Mouse (Mus musculus) intestine, postnatal 0 days (tissue): ENCODE measurements around the gene Rtl10. TPM values are rescaled to one million over a fixed set of nuclear protein-coding genes. Genes with fewer than 3 reads are reported as not detected.
"Not testable (repeated sequence)": the region's sequence is repeated elsewhere in the genome, so short reads cannot be mapped to it uniquely, and the experiment has no call there.

ENCODE experiments used
- ATAC-seq: fragments of 200-750 bp; cut with Nextera tagmentation; 2 replicates; pipeline ENCODE4 v1.8.0; 2017; ENCODE audit warnings: mild to moderate bottlenecking, moderate TSS enrichment, moderate library complexity
- H3K27ac ChIP-seq: fragments of 300-500 bp; sonication (generic); 2 replicates; pipeline ENCODE4 v1.5.1; 2014; ENCODE audit warnings: mild to moderate bottlenecking, low read depth, low read length, moderate library complexity
- H3K27me3 ChIP-seq: fragments of 300-500 bp; sonication (generic); replicated peaks from 2 replicates; pipeline ENCODE4 v1.6.1; 2014; ENCODE audit warnings: low read length, mixed read lengths; ENCODE audit not compliant: control insufficient read depth, insufficient read depth
- H3K36me3 ChIP-seq: fragments of 300-500 bp; sonication (generic); 2 replicates; pipeline ENCODE4 v1.6.1; 2014; ENCODE audit warnings: mild to moderate bottlenecking, moderate library complexity; ENCODE audit not compliant: control insufficient read depth, insufficient read depth
- H3K4me1 ChIP-seq: fragments of 300-500 bp; sonication (generic); replicated peaks from 2 replicates; pipeline ENCODE4 v1.6.1; 2014; ENCODE audit warnings: antibody characterized with exemption, low read length, mixed read lengths; ENCODE audit not compliant: control insufficient read depth, insufficient read depth
- H3K4me2 ChIP-seq: fragments of 300-500 bp; sonication (generic); replicated peaks from 2 replicates; pipeline ENCODE4 v1.6.1; 2014; ENCODE audit warnings: low read depth, mild to moderate bottlenecking, moderate library complexity
- H3K4me3 ChIP-seq: fragments of 300-500 bp; sonication (generic); 2 replicates; pipeline ENCODE4 v1.5.1; 2014; ENCODE audit warnings: low read depth, low read length
- H3K9ac ChIP-seq: fragments of 300-500 bp; sonication (generic); 2 replicates; pipeline ENCODE4 v1.6.1; 2014; ENCODE audit warnings: mild to moderate bottlenecking, low read depth, low read length
- H3K9me3 ChIP-seq: fragments of 300-500 bp; sonication (generic); 2 replicates; pipeline ENCODE4 v1.6.1; 2016; ENCODE audit warnings: mixed run types; ENCODE audit not compliant: control insufficient read depth
- CTCF ChIP-seq: sonication (generic); IDR thresholded peaks from 2 replicates; pipeline ENCODE4 v1.5.1; 2016; ENCODE audit warnings: low read depth, mild to moderate bottlenecking, control low read depth, antibody characterized with exemption, moderate library complexity
- WGBS: fragments of 180-500 bp; shearing (Covaris S2); extraction: QIAGEN DNeasy Blood & Tissue Kit; methylation state at CpG from one replicate; pipeline ENCODE4 v1.1.7; 2014; 5-methylcytosine and 5-hydroxymethylcytosine counted together
- polyA plus RNA-seq: library from polyadenylated mRNA; unstranded; fragments of >200 nt; fragmentation: Nextera tagmentation; extraction: Ambion mirVana; gene quantifications from 2 replicates; pipeline ENCODE4 v1.2.1, GENCODE M21; 2015

Rtl10 gene
- polyA plus RNA-seq, 1 experiment from 2014 or later, result 1.4 TPM

GRCm38 (mm10) chr16:18513508-18513907 lies 14.8 kb downstream of the Rtl10 start:
- no peak for ATAC-seq
- Histone ChIP-seq H3K4me3 (no peak overlapping the region), H3K36me3 (no peaks in the 10 kb centered on the region), H3K4me2 (no peak overlapping the region), H3K9ac (no peak overlapping the region), H3K27me3 (no peaks in the 10 kb centered on the region), H3K27ac (no peak overlapping the region), H3K9me3 (no peaks in the 10 kb centered on the region), H3K4me1 (no peaks in the 10 kb centered on the region)
- no peak for TF ChIP-seq CTCF
- WGBS, result 43% methylated on average over 6 of the region's 6 CpGs

DNA sequence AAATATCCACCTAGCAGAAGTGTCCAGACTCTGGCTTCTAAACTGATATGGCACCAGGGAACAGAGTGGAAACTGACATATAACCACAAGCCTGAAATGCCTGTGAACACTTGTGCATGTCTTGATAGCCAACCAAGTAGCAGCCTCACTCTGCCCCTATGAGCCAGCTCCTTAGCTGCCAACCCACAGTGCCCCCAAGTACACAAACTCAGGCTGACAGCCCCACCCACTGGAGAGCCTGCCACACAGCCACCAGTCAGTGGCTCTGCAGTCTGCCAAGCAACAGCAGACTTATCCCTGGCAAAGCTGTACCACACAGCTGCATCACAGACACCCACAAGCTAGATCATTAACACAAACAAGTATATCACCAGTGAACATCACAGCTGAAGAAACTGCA lies 19.4 kb downstream of the Rtl10 start:
- TF ChIP-seq CTCF, result peak; percentile 68
- no peak overlapping the region for H3K9ac ChIP-seq
- no peaks in the 10 kb centered on the region for H3K36me3 ChIP-seq
- H3K27me3 ChIP-seq, result no peaks in the 10 kb centered on the region
- peak; percentile 51; the same call in 1 of the 2 replicates for ATAC-seq
- no peak overlapping the region for H3K4me2 ChIP-seq
- no peak overlapping the region for H3K4me3 ChIP-seq
- no peaks in the 10 kb centered on the region for H3K4me1 ChIP-seq
- H3K27ac ChIP-seq, result no peak overlapping the region
- no peaks in the 10 kb centered on the region for H3K9me3 ChIP-seq

DNA sequence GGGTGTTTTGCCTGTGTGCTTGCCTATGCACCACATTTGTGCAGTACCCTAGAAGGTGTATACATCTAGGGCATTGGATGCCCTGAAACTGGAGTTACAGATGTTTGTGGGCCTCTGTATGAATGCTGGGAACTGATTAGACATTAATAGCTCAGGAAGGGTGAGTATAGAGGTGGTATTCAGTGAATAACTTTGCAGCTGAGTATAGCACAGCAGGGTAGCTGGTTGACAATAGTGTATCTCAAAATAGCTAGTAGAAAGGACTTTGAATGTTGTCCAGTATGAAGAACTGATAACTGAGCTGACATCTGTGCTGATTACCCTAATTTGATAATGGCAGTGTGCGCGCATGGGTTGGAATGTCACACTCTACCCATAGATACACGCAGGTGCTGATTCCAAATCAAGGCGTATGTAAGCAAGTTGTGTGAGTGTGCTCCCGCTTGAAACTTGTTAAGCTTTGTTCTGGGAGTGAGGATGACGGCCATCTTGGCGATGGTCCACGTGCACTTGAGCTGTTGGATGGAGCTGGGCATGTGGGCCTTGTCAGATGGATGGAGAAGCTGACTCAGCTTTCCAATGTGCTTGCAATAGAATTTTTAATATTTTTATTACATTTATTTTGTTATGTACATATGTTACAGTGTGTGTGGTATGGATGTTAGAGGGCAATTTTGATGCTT lies 25.0 kb downstream of the Rtl10 start:
- Histone ChIP-seq H3K9me3 (no peaks in the 10 kb centered on the region), H3K27ac (no peak overlapping the region), H3K4me1 (no peaks in the 10 kb centered on the region), H3K9ac (no peak overlapping the region), H3K27me3 (no peaks in the 10 kb centered on the region), H3K36me3 (no peaks in the 10 kb centered on the region), H3K4me2 (no peak overlapping the region), H3K4me3 (no peak overlapping the region)
- no peak for TF ChIP-seq CTCF
- ATAC-seq, result no peak
- 76% methylated on average over 8 of the region's 8 CpGs for WGBS

DNA sequence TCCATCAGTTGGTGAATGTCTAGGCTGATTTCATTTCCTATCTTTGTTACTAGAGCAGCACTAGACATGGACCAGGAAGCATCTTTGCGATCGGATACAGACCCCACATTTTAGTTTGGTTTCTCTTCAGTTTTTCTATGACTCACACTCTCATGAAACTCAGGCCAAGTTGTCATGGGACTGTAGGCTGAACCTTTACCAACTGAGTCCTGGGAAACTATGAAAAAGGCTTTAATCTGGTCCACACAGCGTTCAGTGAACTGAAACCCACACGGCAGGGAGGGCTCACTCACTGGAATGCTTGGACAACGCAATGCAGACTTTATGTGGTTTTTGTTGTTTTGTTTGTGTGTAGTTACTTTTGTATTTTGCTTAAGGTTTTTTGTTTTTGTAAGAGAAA lies 30.0 kb downstream of the Rtl10 start:
- no peak overlapping the region for H3K4me3 ChIP-seq
- H3K9ac ChIP-seq, result no peak overlapping the region
- ATAC-seq, result no peak
- H3K9me3 ChIP-seq, result no peaks in the 10 kb centered on the region
- H3K4me2 ChIP-seq, result no peak overlapping the region
- 88% methylated on average over 5 of the region's 5 CpGs for WGBS
- H3K36me3 ChIP-seq, result no peaks in the 10 kb centered on the region
- TF ChIP-seq CTCF, result no peak
- H3K27me3 ChIP-seq, result no peaks in the 10 kb centered on the region
- H3K27ac ChIP-seq, result no peak overlapping the region
- H3K4me1 ChIP-seq, result no peaks in the 10 kb centered on the region

GRCm38 (mm10) chr16:18533061-18533460 lies 34.4 kb downstream of the Rtl10 start:
- not testable (repeated sequence) for H3K9me3 ChIP-seq, H3K4me3 ChIP-seq, H3K4me1 ChIP-seq, H3K36me3 ChIP-seq, H3K27me3 ChIP-seq, H3K27ac ChIP-seq, H3K9ac ChIP-seq, H3K4me2 ChIP-seq
- WGBS, result 96% methylated on average over 7 of the region's 7 CpGs
- ATAC-seq, result peak; percentile 100

DNA sequence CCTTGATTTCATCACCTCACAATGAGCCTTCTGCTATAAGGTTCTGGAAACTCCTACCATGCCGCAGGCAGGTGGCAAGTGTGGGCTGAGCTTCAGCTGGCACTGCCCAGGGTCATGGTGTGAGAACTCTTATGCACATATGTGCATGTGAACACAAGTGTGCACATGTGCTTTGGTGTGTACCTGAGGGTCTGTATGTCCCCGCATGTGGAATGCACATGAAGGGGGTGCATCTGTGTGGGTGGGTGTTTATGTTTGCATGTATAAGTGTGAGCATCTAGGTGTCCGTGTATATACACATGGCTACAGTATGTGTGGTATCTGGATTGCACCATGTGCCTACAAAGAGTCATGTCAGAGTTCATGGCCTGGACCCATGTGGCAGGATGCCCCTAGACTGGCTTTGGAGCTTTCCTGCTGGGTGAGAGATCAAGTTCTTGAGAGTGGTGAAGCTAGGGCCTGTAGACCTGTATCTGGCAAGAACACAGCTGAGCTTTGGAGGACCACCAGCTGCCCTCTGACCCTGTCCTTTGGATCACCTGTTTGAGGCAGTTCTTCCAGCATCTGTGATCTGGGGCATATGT lies 38.8 kb downstream of the Rtl10 start:
- H3K4me1 ChIP-seq, result no peaks in the 10 kb centered on the region
- no peak for TF ChIP-seq CTCF
- no peaks in the 10 kb centered on the region for H3K27me3 ChIP-seq
- no peak for ATAC-seq
- no peak overlapping the region for H3K4me2 ChIP-seq
- H3K4me3 ChIP-seq, result no peak overlapping the region
- H3K9me3 ChIP-seq, result no peaks in the 10 kb centered on the region
- 95% methylated on average over 3 of the region's 3 CpGs for WGBS
- no peak overlapping the region for H3K9ac ChIP-seq
- no peak overlapping the region for H3K27ac ChIP-seq
- no peaks in the 10 kb centered on the region for H3K36me3 ChIP-seq
